8 mouse cellular contexts compared by ENCODE assay signal in the genomic region with DNA sequence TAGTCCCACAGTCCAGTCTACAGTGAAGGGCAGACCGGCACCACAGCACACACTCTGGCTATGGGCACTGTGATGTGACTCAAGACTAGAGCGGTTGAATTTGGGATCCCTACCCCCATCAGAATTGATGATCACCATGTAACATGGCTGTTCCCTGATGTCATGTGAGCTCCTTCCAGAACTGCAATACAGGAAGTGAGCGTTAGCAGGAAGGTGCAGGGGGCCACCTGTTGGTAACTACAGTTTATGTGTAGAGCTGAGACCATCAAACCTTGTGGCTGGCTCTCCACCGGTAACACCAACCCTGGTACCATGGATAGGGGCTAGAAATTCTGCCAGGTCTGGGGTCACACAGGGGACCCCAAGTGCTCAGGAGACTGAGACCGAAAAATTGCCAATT. TPM values are rescaled to one million over a fixed set of nuclear protein-coding genes. Genes with fewer than 3 reads are reported as not detected.
DNase-seq lines count a peak whose midpoint lies in the region; ATAC-seq lines count a peak whose summit lies in the region.

No protein-coding gene starts in this region.

- peaks cover 46% of the 10 kb centered on the region for H3K4me1 ChIP-seq in heart, embryonic 10.5 days
- H3K4me1 ChIP-seq in forebrain, embryonic 12.5 days = peaks cover 40% of the 10 kb centered on the region
- peaks cover 40% of the 10 kb centered on the region for H3K4me1 ChIP-seq in midbrain, embryonic 12.5 days

- H3K27me3 ChIP-seq in heart, embryonic 10.5 days (ENCODE audit: insufficient read depth, poor library complexity, severe bottlenecking) = no peaks in the 10 kb centered on the region
- no peaks in the 10 kb centered on the region for H3K27me3 ChIP-seq in forebrain, embryonic 12.5 days
- peaks cover 20% of the 10 kb centered on the region; the same call in 1 of the 2 replicates for H3K27me3 ChIP-seq in midbrain, embryonic 12.5 days

- 71% methylated on average over 5 of the region's 5 CpGs for WGBS in heart, embryonic 10.5 days
- WGBS in forebrain, embryonic 12.5 days = 78% methylated on average over 5 of the region's 5 CpGs
- 75% methylated on average over 5 of the region's 5 CpGs for WGBS in midbrain, embryonic 12.5 days

- no peak for ATAC-seq in forebrain, embryonic 12.5 days (ENCODE audit: low FRiP score)
- ATAC-seq in midbrain, embryonic 12.5 days (ENCODE audit: low FRiP score, low read depth) = no peak

- no peak overlapping the region for H3K4me2 ChIP-seq in forebrain, embryonic 12.5 days
- no peak overlapping the region for H3K4me2 ChIP-seq in midbrain, embryonic 12.5 days (replicated peaks)

- H3K9ac ChIP-seq in forebrain, embryonic 12.5 days = no peak overlapping the region
- no peak overlapping the region for H3K9ac ChIP-seq in midbrain, embryonic 12.5 days (replicated peaks)

- H3K4me3 ChIP-seq in heart, embryonic 10.5 days = no peak overlapping the region
- no peak overlapping the region for H3K4me3 ChIP-seq in forebrain, embryonic 12.5 days (replicated peaks)
- H3K4me3 ChIP-seq in midbrain, embryonic 12.5 days = no peak overlapping the region

- DNase-seq in heart, embryonic 10.5 days (ENCODE audit: low spot score) = no peak
- DNase-seq in heart, postnatal 36 days = no peak
- DNase-seq in A20 (ENCODE audit: low read depth, low spot score) = peak; percentile 50
- DNase-seq in spleen, postnatal 14 days (ENCODE audit: low spot score in 2 of 2) = no peak
- no peak for DNase-seq in lung, postnatal 14 days
- no peak for DNase-seq in spleen, adult 18-20 months

- no peaks in the 10 kb centered on the region for H3K9me3 ChIP-seq in heart, embryonic 10.5 days
- H3K9me3 ChIP-seq in forebrain, embryonic 12.5 days = no peaks in the 10 kb centered on the region
- no peaks in the 10 kb centered on the region for H3K9me3 ChIP-seq in midbrain, embryonic 12.5 days

- intact Hi-C loops in heart, postnatal 36 days (cut with DNase I) = no loop called here

- H3K36me3 ChIP-seq in heart, embryonic 10.5 days = peaks cover 6% of the 10 kb centered on the region
- H3K36me3 ChIP-seq in forebrain, embryonic 12.5 days (replicated peaks) = no peaks in the 10 kb centered on the region; the same call in 1 of the 2 replicates
- H3K36me3 ChIP-seq in midbrain, embryonic 12.5 days = no peaks in the 10 kb centered on the region

- H3K27ac ChIP-seq in heart, embryonic 10.5 days = peak overlapping the region; percentile 92
- peak overlapping the region; percentile 99 for H3K27ac ChIP-seq in forebrain, embryonic 12.5 days
- H3K27ac ChIP-seq in midbrain, embryonic 12.5 days (replicated peaks) = peak overlapping the region; percentile 99

RNA-seq across cellular contexts. Expression of a gene that starts 8.2 kb away (rescaled TPM):
- polyA plus RNA-seq in heart, embryonic 10.5 days (2016; fragmentation: Nextera tagmentation; extraction: Ambion mirVana) = 13.2 and 20.6 TPM in 2 replicates
- total RNA-seq in heart, postnatal 36 days (2021) = 10 to 100 TPM; 13.9 to 16.9 TPM
- 16.2 and 18.4 TPM in 2 replicates for polyA plus RNA-seq in forebrain, embryonic 12.5 days (2016; fragmentation: Nextera tagmentation; extraction: Ambion mirVana)
- polyA plus RNA-seq in midbrain, embryonic 12.5 days (2016; fragmentation: Nextera tagmentation; extraction: Ambion mirVana) = 14.7 and 16.4 TPM in 2 replicates

RNA-seq across cellular contexts. Expression of a gene that starts 10.7 kb away (rescaled TPM):
- polyA plus RNA-seq in heart, embryonic 10.5 days (2016; fragmentation: Nextera tagmentation; extraction: Ambion mirVana) = 99.6 and 105 TPM in 2 replicates
- total RNA-seq in heart, postnatal 36 days (2021) = 10 to 100 TPM; 12.1 to 19.5 TPM
- 254 and 285 TPM in 2 replicates for polyA plus RNA-seq in forebrain, embryonic 12.5 days (2016; fragmentation: Nextera tagmentation; extraction: Ambion mirVana)
- polyA plus RNA-seq in midbrain, embryonic 12.5 days (2016; fragmentation: Nextera tagmentation; extraction: Ambion mirVana) = 288 and 293 TPM in 2 replicates

RNA-seq across cellular contexts. Expression of a gene that starts 19.5 kb away (rescaled TPM):
- polyA plus RNA-seq in heart, embryonic 10.5 days (2016; fragmentation: Nextera tagmentation; extraction: Ambion mirVana) = 106 and 122 TPM in 2 replicates
- total RNA-seq in heart, postnatal 36 days (2021) = 10 to 100 TPM; 21.2 to 24.3 TPM
- 225 and 235 TPM in 2 replicates for polyA plus RNA-seq in forebrain, embryonic 12.5 days (2016; fragmentation: Nextera tagmentation; extraction: Ambion mirVana)
- 251 and 260 TPM in 2 replicates for polyA plus RNA-seq in midbrain, embryonic 12.5 days (2016; fragmentation: Nextera tagmentation; extraction: Ambion mirVana)

RNA-seq across cellular contexts. Expression of a gene that starts 22.0 kb away (rescaled TPM):
- 50.5 and 58.6 TPM in 2 replicates for polyA plus RNA-seq in heart, embryonic 10.5 days (2016; fragmentation: Nextera tagmentation; extraction: Ambion mirVana)
- total RNA-seq in heart, postnatal 36 days (2021) = 10 to 100 TPM; 69.2 to 76.5 TPM
- 54.5 and 58.3 TPM in 2 replicates for polyA plus RNA-seq in forebrain, embryonic 12.5 days (2016; fragmentation: Nextera tagmentation; extraction: Ambion mirVana)
- polyA plus RNA-seq in midbrain, embryonic 12.5 days (2016; fragmentation: Nextera tagmentation; extraction: Ambion mirVana) = 56.9 and 58.8 TPM in 2 replicates

RNA-seq across cellular contexts. Expression of a gene that starts 29.1 kb away (rescaled TPM):
- polyA plus RNA-seq in heart, embryonic 10.5 days (2016; fragmentation: Nextera tagmentation; extraction: Ambion mirVana) = 155 and 194 TPM in 2 replicates
- total RNA-seq in heart, postnatal 36 days (2021) = 10 to 100 TPM; 48.7 to 52.2 TPM
- polyA plus RNA-seq in forebrain, embryonic 12.5 days (2016; fragmentation: Nextera tagmentation; extraction: Ambion mirVana) = 149 and 159 TPM in 2 replicates
- 133 and 143 TPM in 2 replicates for polyA plus RNA-seq in midbrain, embryonic 12.5 days (2016; fragmentation: Nextera tagmentation; extraction: Ambion mirVana)
